Mouse (Mus musculus) B cell, adult 2 months (primary cell): ENCODE results near the gene Gm10192.
"Not testable (repeated sequence)": the region's sequence is repeated elsewhere in the genome, so short reads cannot be mapped to it uniquely, and the experiment has no call there.

ENCODE experiments used
- DNase-seq, 2 experiments: peaks; one replicate each; pipeline ENCODE4 v3.0.0; 2022

The Gm10192 gene

GRCm38 (mm10) chr4:97183066-97183465 lies at the start of gene Gm10192:
Gene Gm10192 (minus strand): TSS chr4:97183166.
- not testable (repeated sequence) for DNase-seq

GRCm38 (mm10) chr4:97230411-97231104 lies 47.6 kb upstream of the Gm10192 start:
- no peak for DNase-seq

GRCm38 (mm10) chr4:97219701-97220100 lies 36.7 kb upstream of the Gm10192 start:
- DNase-seq: no peak

- no peak for DNase-seq
Measured at GRCm38 (mm10) chr4:97217906-97218305, 34.9 kb upstream of the Gm10192 start.

- DNase-seq: no peak
Measured at GRCm38 (mm10) chr4:97212514-97212913, 29.5 kb upstream of the Gm10192 start.

GRCm38 (mm10) chr4:97202986-97203385 lies 20.0 kb upstream of the Gm10192 start:
- not testable (repeated sequence) for DNase-seq

GRCm38 (mm10) chr4:97193176-97193575 lies 10.2 kb upstream of the Gm10192 start:
- DNase-seq: no peak

GRCm38 (mm10) chr4:97192601-97193000 lies 9.6 kb upstream of the Gm10192 start:
- DNase-seq: no peak

- DNase-seq: no peak
Measured at GRCm38 (mm10) chr4:97180396-97180795, 2.6 kb downstream of the Gm10192 start.

- DNase-seq: no peak
Measured at GRCm38 (mm10) chr4:97156841-97157345, 26.1 kb downstream of the Gm10192 start.

GRCm38 (mm10) chr4:97156084-97156483 lies 26.9 kb downstream of the Gm10192 start:
- DNase-seq: no peak

- DNase-seq: no peak
Measured at GRCm38 (mm10) chr4:97153554-97153953, 29.4 kb downstream of the Gm10192 start.

GRCm38 (mm10) chr4:97142484-97142883 lies 40.5 kb downstream of the Gm10192 start:
- DNase-seq: no peak
